Mouse (Mus musculus) heart, adult 9 months (tissue): Measurements from ENCODE around the gene Aqp7.
"Not testable (repeated sequence)": the region's sequence is repeated elsewhere in the genome, so short reads cannot be mapped to it uniquely, and the experiment has no call there.

Experiments used
- DNase-seq, 2 experiments: peaks; one replicate each; pipeline ENCODE4 v3.0.0; 2022; ENCODE audit warnings: low spot score in 2 of 2

Aqp7 gene

GRCm38 (mm10) chr4:41047524-41048271 is at the start of gene Aqp7:
Gene Aqp7, minus strand, starts transcription at chr4:41048139.
- peak; percentile 65 to 80 for DNase-seq

GRCm38 (mm10) chr4:41097381-41097780 is 49.4 kb upstream of the Aqp7 start:
- no peak for DNase-seq

- DNase-seq: no peak
Measured at GRCm38 (mm10) chr4:41096794-41097193, 48.9 kb upstream of the Aqp7 start.

GRCm38 (mm10) chr4:41096169-41096568 is 48.2 kb upstream of the Aqp7 start:
- DNase-seq: no peak

- no peak for DNase-seq
Measured at GRCm38 (mm10) chr4:41094361-41094760, 46.4 kb upstream of the Aqp7 start.

- DNase-seq: no peak
Measured at GRCm38 (mm10) chr4:41092958-41093357, 45.0 kb upstream of the Aqp7 start.

GRCm38 (mm10) chr4:41091391-41091790 is 43.5 kb upstream of the Aqp7 start:
- no peak for DNase-seq

- no peak for DNase-seq
Measured at GRCm38 (mm10) chr4:41089705-41090104, 41.8 kb upstream of the Aqp7 start.

- DNase-seq: no peak
Measured at GRCm38 (mm10) chr4:41089189-41089588, 41.2 kb upstream of the Aqp7 start.

- no peak for DNase-seq
Measured at GRCm38 (mm10) chr4:41087459-41088298, 39.7 kb upstream of the Aqp7 start.

- no peak for DNase-seq
Measured at GRCm38 (mm10) chr4:41086947-41087346, 39.0 kb upstream of the Aqp7 start.

GRCm38 (mm10) chr4:41084819-41085218 is 36.9 kb upstream of the Aqp7 start:
- no peak for DNase-seq

- not testable (repeated sequence) for DNase-seq
Measured at GRCm38 (mm10) chr4:41082803-41083202, 34.9 kb upstream of the Aqp7 start.

GRCm38 (mm10) chr4:41081733-41082132 is 33.8 kb upstream of the Aqp7 start:
- no peak for DNase-seq

- no peak for DNase-seq
Measured at GRCm38 (mm10) chr4:41078726-41079125, 30.8 kb upstream of the Aqp7 start.

- no peak for DNase-seq
Measured at GRCm38 (mm10) chr4:41074461-41074860, 26.5 kb upstream of the Aqp7 start.

GRCm38 (mm10) chr4:41073008-41073817 is 25.3 kb upstream of the Aqp7 start:
- DNase-seq: peak in 1 of 2 experiments; percentile 27

- DNase-seq: no peak
Measured at GRCm38 (mm10) chr4:41071500-41072429, 23.8 kb upstream of the Aqp7 start.

GRCm38 (mm10) chr4:41065196-41065595 is 17.3 kb upstream of the Aqp7 start:
- no peak for DNase-seq

GRCm38 (mm10) chr4:41063894-41064673 is 16.1 kb upstream of the Aqp7 start:
- no peak for DNase-seq
